Mouse (Mus musculus): Measurements from ENCODE around the gene Pgls.

- TF ChIP-seq CTCF (IDR thresholded peaks at IDR 0.05; ENCODE audit: low read depth, low read length) (no peak), GATA1 (IDR thresholded peaks at IDR 0.05; ENCODE audit: borderline replicate concordance, low read length) (no peak), GATA2 (IDR thresholded peaks at IDR 0.05; ENCODE audit: borderline replicate concordance, low read depth, low read length) (no peak)
Observed at GRCm38 (mm10) chr8:71554001-71554400, 38.0 kb upstream of the Pgls start.
